Mouse (Mus musculus) lung, postnatal 0 days (tissue): ENCODE data around the gene Bst2.

Experiments
- CTCF ChIP-seq: IDR thresholded peaks from 2 replicates; pipeline ENCODE4 v1.5.1; 2016; ENCODE audit warnings: antibody characterized with exemption, mild to moderate bottlenecking
- EP300 ChIP-seq: IDR thresholded peaks from 2 replicates; pipeline ENCODE4 v1.6.1; 2016; ENCODE audit warnings: antibody characterized with exemption, mild to moderate bottlenecking, control low read depth

DNA sequence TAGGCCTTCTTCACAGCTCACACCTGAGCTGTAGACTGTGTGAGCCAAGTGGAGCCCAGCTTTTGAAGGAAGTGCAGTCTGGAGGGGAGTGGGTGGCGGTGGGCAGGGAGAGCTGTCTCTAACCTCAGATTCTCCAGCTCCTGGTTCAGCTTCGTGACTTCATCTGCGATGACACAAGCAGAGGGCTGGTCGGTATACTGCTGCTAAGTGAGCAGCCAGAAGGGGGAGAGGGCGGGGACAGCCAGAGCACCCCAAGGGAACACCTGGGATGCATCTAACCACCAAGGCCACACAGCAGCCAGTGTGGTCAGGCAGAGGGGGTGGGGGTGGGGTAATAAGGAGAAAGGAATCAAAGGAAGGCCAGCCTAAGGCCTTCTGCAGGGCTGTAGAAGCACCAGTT, 1.6 kb downstream of the Bst2 start:
- TF ChIP-seq CTCF (no peak), EP300 (no peak)
